Mouse (Mus musculus) liver, embryonic 11.5 days (tissue): ENCODE data around the gene Olfr808. TPM values are rescaled to one million over a fixed set of nuclear protein-coding genes. Genes with fewer than 3 reads are reported as not detected.

Experiments used
- microRNA-seq: library from miRNA; unstranded; fragments of <30 nt; microRNA quantifications from one replicate; pipeline ENCODE4, GENCODE M21; 2017; ENCODE audit warnings: borderline number of aligned reads
- polyA plus RNA-seq: library from polyadenylated mRNA; unstranded; fragments of >200 nt; fragmentation: Nextera tagmentation; extraction: Ambion mirVana; gene quantifications from 2 replicates; pipeline ENCODE4 v1.2.1, GENCODE M21; 2014

The Olfr808 gene
- polyA plus RNA-seq, 1 experiment from 2014 or later, result not detected

Small RNA genes lying within 50 kb of the gene (microRNA-seq; reads per million reads assigned to microRNA genes)
- gene Gm24485, result not detected

Other genes with a start within 250 kb of the Olfr808 start
- not detected in 2 replicates for gene Olfr791, start 243.7 kb upstream of the Olfr808 start, polyA plus RNA-seq
- gene Olfr792, start 226.3 kb upstream of the Olfr808 start, polyA plus RNA-seq, result not detected in 2 replicates
- gene Olfr794, start 197.8 kb upstream of the Olfr808 start, polyA plus RNA-seq, result not detected in 2 replicates
- not detected in 2 replicates for gene Olfr796, start 152.9 kb upstream of the Olfr808 start, polyA plus RNA-seq
- gene Olfr798, start 137.5 kb upstream of the Olfr808 start, polyA plus RNA-seq, result not detected in 2 replicates
- not detected in 2 replicates for gene Olfr799, start 128.0 kb upstream of the Olfr808 start, polyA plus RNA-seq
- not detected in 2 replicates for gene Olfr800, start 107.8 kb upstream of the Olfr808 start, polyA plus RNA-seq
- not detected in 2 replicates for gene Olfr801, start 91.6 kb upstream of the Olfr808 start, polyA plus RNA-seq
- not detected in 2 replicates for gene Olfr802, start 77.3 kb upstream of the Olfr808 start, polyA plus RNA-seq
- not detected in 2 replicates for gene Olfr803, start 71.2 kb upstream of the Olfr808 start, polyA plus RNA-seq
- not detected in 2 replicates for gene Olfr804, start 62.3 kb upstream of the Olfr808 start, polyA plus RNA-seq
- gene Olfr805, start 36.1 kb upstream of the Olfr808 start, polyA plus RNA-seq, result not detected in 2 replicates
- not detected in 2 replicates for gene Olfr806, start 23.6 kb upstream of the Olfr808 start, polyA plus RNA-seq
- gene Olfr807, start 7.7 kb upstream of the Olfr808 start, polyA plus RNA-seq, result not detected in 2 replicates
- gene Olfr809, start 9.2 kb downstream of the Olfr808 start, polyA plus RNA-seq, result not detected in 2 replicates
- gene Olfr810, start 29.4 kb downstream of the Olfr808 start, polyA plus RNA-seq, result not detected in 2 replicates
- gene Olfr811, start 38.9 kb downstream of the Olfr808 start, polyA plus RNA-seq, result not detected in 2 replicates
- not detected in 2 replicates for gene Olfr812, start 80.6 kb downstream of the Olfr808 start, polyA plus RNA-seq
- not detected in 2 replicates for gene Olfr813, start 89.9 kb downstream of the Olfr808 start, polyA plus RNA-seq
- gene Olfr814, start 114.4 kb downstream of the Olfr808 start, polyA plus RNA-seq, result not detected in 2 replicates
- gene Olfr815, start 140.4 kb downstream of the Olfr808 start, polyA plus RNA-seq, result not detected in 2 replicates
- gene Olfr816, start 150.1 kb downstream of the Olfr808 start, polyA plus RNA-seq, result not detected in 2 replicates
- gene Olfr818, start 183.6 kb downstream of the Olfr808 start, polyA plus RNA-seq, result not detected in 2 replicates
- not detected in 2 replicates for gene Olfr819, start 201.8 kb downstream of the Olfr808 start, polyA plus RNA-seq
- not detected in 2 replicates for gene Olfr247, start 210.7 kb downstream of the Olfr808 start, polyA plus RNA-seq
- not detected in 2 replicates for gene Gm10310, start 219.6 kb downstream of the Olfr808 start, polyA plus RNA-seq
- not detected in 2 replicates for gene Olfr820, start 247.1 kb downstream of the Olfr808 start, polyA plus RNA-seq